ENCODE assay signal across 12 mouse cellular contexts in genomic region chr17:34971694-34972068, GRCm38 (mm10). TPM values are rescaled to one million over a fixed set of nuclear protein-coding genes. Genes with fewer than 3 reads are reported as not detected.
DNase-seq lines count a peak whose midpoint lies in the region; ATAC-seq and TF ChIP-seq lines count a peak whose summit lies in the region.
"Not testable (repeated sequence)": the region's sequence is repeated elsewhere in the genome, so short reads cannot be mapped to it uniquely, and the experiment has no call there.
"Had no signal": no experiment of that assay in that cellular context is flagged by ENCODE, and none has a peak within 500 bp of the region (broad histone marks: within the 10 kb centered on the region; RNA-seq: fewer than 3 reads in every experiment).

No protein-coding gene starts in this region.

- not testable (repeated sequence) for H3K9ac ChIP-seq in forebrain, embryonic 12.5 days; heart, embryonic 14.5 days (ENCODE audit: low read length); intestine, embryonic 14.5 days (ENCODE audit: low read length); limb, embryonic 11.5 days (ENCODE audit: low read length); midbrain, embryonic 15.5 days; stomach, embryonic 15.5 days

- not testable (repeated sequence) for DNase-seq in intestine, embryonic 14.5 days (ENCODE audit: low spot score); limb, embryonic 11.5 days (ENCODE audit: low spot score); lung, adult 2 months

- not testable (repeated sequence) for TF ChIP-seq CTCF in lung, adult 2 months (IDR thresholded peaks at IDR 0.05; ENCODE audit: insufficient read depth, low read length)

- peak; percentile 3; the same call in 1 of the 2 replicates for ATAC-seq in common myeloid progenitor, adult 5-6 weeks (replicated peaks; ENCODE audit: low read depth, poor library complexity, severe bottlenecking)
- peak; percentile 44; the same call in 1 of the 2 replicates for ATAC-seq in forebrain, embryonic 12.5 days (ENCODE audit: low FRiP score)
- ATAC-seq in heart, embryonic 14.5 days (ENCODE audit: insufficient number of reproducible peaks, insufficient read depth, low FRiP score, low read depth): peak; percentile 24
- ATAC-seq in intestine, embryonic 14.5 days (replicated peaks; ENCODE audit: low FRiP score, low TSS enrichment, low read depth): peak; percentile 61
- ATAC-seq in limb, embryonic 11.5 days (ENCODE audit: insufficient number of reproducible peaks, low FRiP score, low TSS enrichment, low read depth): peak; percentile 59
- peak; percentile 68; the same call in 1 of the 2 replicates for ATAC-seq in midbrain, embryonic 15.5 days (replicated peaks)
- 0 out of 2 replicates have a peak, but pooled peaks have one; percentile 5 for ATAC-seq in stomach, embryonic 15.5 days (ENCODE audit: insufficient read depth, low FRiP score, low read depth)

- not testable (repeated sequence) for H3K27ac ChIP-seq in forebrain, embryonic 12.5 days; heart, embryonic 14.5 days (replicated peaks in 1 of 2; ENCODE audit: control insufficient read depth in 1 of 2, insufficient read depth in 1 of 2, low read depth in 2 of 2, low read length in 2 of 2); intestine, embryonic 14.5 days (ENCODE audit: low read depth); limb, embryonic 11.5 days (replicated peaks; ENCODE audit: low read depth, low read length); midbrain, embryonic 15.5 days; stomach, embryonic 15.5 days

- H3K36me3 ChIP-seq in forebrain, embryonic 12.5 days (replicated peaks); heart, embryonic 14.5 days (ENCODE audit: control insufficient read depth, insufficient read depth, low read length); intestine, embryonic 14.5 days (ENCODE audit: control insufficient read depth, insufficient read depth, low read length); limb, embryonic 11.5 days (ENCODE audit: control insufficient read depth, insufficient read depth, low read length); midbrain, embryonic 15.5 days (replicated peaks); stomach, embryonic 15.5 days: not testable (repeated sequence)

- H3K4me2 ChIP-seq in forebrain, embryonic 12.5 days: peak overlapping the region; percentile 71
- peak overlapping the region; percentile 76 for H3K4me2 ChIP-seq in heart, embryonic 14.5 days (ENCODE audit: low read length)
- peak overlapping the region; percentile 83 for H3K4me2 ChIP-seq in intestine, embryonic 14.5 days (ENCODE audit: low read length)
- peak overlapping the region; percentile 59 for H3K4me2 ChIP-seq in limb, embryonic 11.5 days (ENCODE audit: low read depth, severe bottlenecking)
- peak overlapping the region; percentile 60 for H3K4me2 ChIP-seq in midbrain, embryonic 15.5 days
- H3K4me2 ChIP-seq in stomach, embryonic 15.5 days: peak overlapping the region; percentile 72

- TF ChIP-seq POLR2A in lung, adult 2 months (IDR thresholded peaks at IDR 0.05; ENCODE audit: borderline replicate concordance, extremely low read depth, low read depth, low read length): not testable (repeated sequence)

- not testable (repeated sequence) for H3K9me3 ChIP-seq in forebrain, embryonic 12.5 days; heart, embryonic 14.5 days (ENCODE audit: control insufficient read depth, low read length); intestine, embryonic 14.5 days (ENCODE audit: control insufficient read depth, low read length); limb, embryonic 11.5 days (ENCODE audit: control insufficient read depth, low read length); midbrain, embryonic 15.5 days; stomach, embryonic 15.5 days

- 4% methylated on average over 26 of the region's 43 CpGs for WGBS in forebrain, embryonic 12.5 days
- 5% methylated on average over 11 of the region's 43 CpGs for WGBS in heart, embryonic 14.5 days
- 2% methylated on average over 22 of the region's 43 CpGs for WGBS in intestine, embryonic 14.5 days
- WGBS in limb, embryonic 11.5 days: 6% methylated on average over 19 of the region's 43 CpGs
- 1% methylated on average over 31 of the region's 43 CpGs for WGBS in lung, adult 2 months
- WGBS in midbrain, embryonic 15.5 days: 0% methylated on average over 31 of the region's 43 CpGs
- whole genome bisulfite sequencing in stomach, embryonic 15.5 days: 4% methylated on average over 28 of the region's 43 CpGs

- not testable (repeated sequence) for H3K4me1 ChIP-seq in forebrain, embryonic 12.5 days; heart, embryonic 14.5 days (ENCODE audit: control insufficient read depth in 2 of 2, insufficient read depth in 2 of 2, low read length in 2 of 2); intestine, embryonic 14.5 days (replicated peaks; ENCODE audit: control insufficient read depth, insufficient read depth, low read length); limb, embryonic 11.5 days (ENCODE audit: control insufficient read depth, insufficient read depth, low read length); lung, adult 2 months (ENCODE audit: control insufficient read depth, insufficient read depth, low read length); midbrain, embryonic 15.5 days; stomach, embryonic 15.5 days

- peak overlapping the region; percentile 38 for H3K4me3 ChIP-seq in forebrain, embryonic 12.5 days (replicated peaks)
- peak overlapping the region; percentile 46 to 47 for H3K4me3 ChIP-seq in heart, embryonic 14.5 days (ENCODE audit: control insufficient read depth in 1 of 2, insufficient read depth in 1 of 2, low read depth in 1 of 2, low read length in 2 of 2)
- peak overlapping the region; percentile 21 for H3K4me3 ChIP-seq in intestine, embryonic 14.5 days (ENCODE audit: low read depth, low read length)
- peak overlapping the region; percentile 20; the same call in 1 of the 2 replicates for H3K4me3 ChIP-seq in limb, embryonic 11.5 days (ENCODE audit: low read depth, low read length)
- H3K4me3 ChIP-seq in lung, adult 2 months (replicated peaks; ENCODE audit: extremely low read depth, low read depth, low read length): peak overlapping the region; percentile 48
- H3K4me3 ChIP-seq in midbrain, embryonic 15.5 days: peak overlapping the region; percentile 42
- peak overlapping the region; percentile 39 for H3K4me3 ChIP-seq in stomach, embryonic 15.5 days (replicated peaks)

- H3K27me3 ChIP-seq in forebrain, embryonic 12.5 days: peaks cover 39% of the 10 kb centered on the region
- H3K27me3 ChIP-seq in heart, embryonic 14.5 days (ENCODE audit: control insufficient read depth, insufficient read depth, low read length): peaks cover 24% of the 10 kb centered on the region
- peaks cover 25% of the 10 kb centered on the region for H3K27me3 ChIP-seq in intestine, embryonic 14.5 days (replicated peaks; ENCODE audit: control insufficient read depth, insufficient read depth, low read length)
- H3K27me3 ChIP-seq in limb, embryonic 11.5 days (ENCODE audit: control insufficient read depth, insufficient read depth, low read length): peaks cover 22% of the 10 kb centered on the region
- H3K27me3 ChIP-seq in midbrain, embryonic 15.5 days (replicated peaks): peaks cover 27% of the 10 kb centered on the region
- H3K27me3 ChIP-seq in stomach, embryonic 15.5 days (replicated peaks): peaks cover 17% of the 10 kb centered on the region

RNA-seq across cellular contexts. Expression of gene Hspa1a, which starts 0.3 kb away (rescaled TPM):
- total RNA-seq in common myeloid progenitor, adult 5-6 weeks (2017): 33.5 and 47.4 TPM in 2 replicates
- polyA plus RNA-seq in forebrain, embryonic 12.5 days (2016; fragmentation: Nextera tagmentation; extraction: Ambion mirVana): 2.0 and 2.3 TPM in 2 replicates
- polyA plus RNA-seq in heart, embryonic 14.5 days (2014; fragmentation: Nextera tagmentation; extraction: Ambion mirVana): 2.3 and 2.9 TPM in 2 replicates
- 3.5 and 4.5 TPM in 2 replicates for polyA plus RNA-seq in intestine, embryonic 14.5 days (2014; fragmentation: Nextera tagmentation; extraction: Ambion mirVana)
- polyA plus RNA-seq in limb, embryonic 11.5 days (2014; fragmentation: Nextera tagmentation; extraction: Ambion mirVana): 0.75 and 4.0 TPM in 2 replicates
- 12.9 and 66.3 TPM in 2 replicates for polyA plus RNA-seq in lung, adult 2 months (2012; rRNA removed)
- 12.7 and 13.3 TPM in 2 replicates for polyA plus RNA-seq in midbrain, embryonic 15.5 days (2015; fragmentation: Nextera tagmentation; extraction: Ambion mirVana)
- 9.9 and 12.1 TPM in 2 replicates for polyA plus RNA-seq in stomach, embryonic 15.5 days (2015; fragmentation: Nextera tagmentation; extraction: Ambion mirVana)

RNA-seq across cellular contexts. Expression of gene Hspa1l, which starts 0.8 kb away (rescaled TPM):
- 0.63 TPM in 1 of 2 replicates, not detected in the other for total RNA-seq in common myeloid progenitor, adult 5-6 weeks (2017)
- 1.2 and 1.3 TPM in 2 replicates for polyA plus RNA-seq in forebrain, embryonic 12.5 days (2016; fragmentation: Nextera tagmentation; extraction: Ambion mirVana)
- polyA plus RNA-seq in heart, embryonic 14.5 days (2014; fragmentation: Nextera tagmentation; extraction: Ambion mirVana): 2.2 and 2.7 TPM in 2 replicates
- 0.53 and 1.2 TPM in 2 replicates for polyA plus RNA-seq in intestine, embryonic 14.5 days (2014; fragmentation: Nextera tagmentation; extraction: Ambion mirVana)
- polyA plus RNA-seq in limb, embryonic 11.5 days (2014; fragmentation: Nextera tagmentation; extraction: Ambion mirVana): 1.5 and 1.6 TPM in 2 replicates
- 0.81 and 1.3 TPM in 2 replicates for polyA plus RNA-seq in lung, adult 2 months (2012; rRNA removed)
- 1.2 and 1.5 TPM in 2 replicates for polyA plus RNA-seq in midbrain, embryonic 15.5 days (2015; fragmentation: Nextera tagmentation; extraction: Ambion mirVana)
- polyA plus RNA-seq in stomach, embryonic 15.5 days (2015; fragmentation: Nextera tagmentation; extraction: Ambion mirVana): 0.49 and 0.89 TPM in 2 replicates
- total RNA-seq: neutrophil, adult 5-6 weeks had no signal

RNA-seq across cellular contexts. Expression of gene Gm20481, which starts 2.0 kb away (rescaled TPM):
- not detected in 2 replicates for total RNA-seq in common myeloid progenitor, adult 5-6 weeks (2017)
- not detected in 2 replicates for polyA plus RNA-seq in forebrain, embryonic 12.5 days (2016; fragmentation: Nextera tagmentation; extraction: Ambion mirVana)
- polyA plus RNA-seq in heart, embryonic 14.5 days (2014; fragmentation: Nextera tagmentation; extraction: Ambion mirVana): 0.55 TPM in 1 of 2 replicates, not detected in the other
- not detected in 2 replicates for polyA plus RNA-seq in intestine, embryonic 14.5 days (2014; fragmentation: Nextera tagmentation; extraction: Ambion mirVana)
- polyA plus RNA-seq in limb, embryonic 11.5 days (2014; fragmentation: Nextera tagmentation; extraction: Ambion mirVana): 0.36 and 0.43 TPM in 2 replicates
- polyA plus RNA-seq in lung, adult 2 months (2012; rRNA removed): not detected in 2 replicates
- polyA plus RNA-seq in midbrain, embryonic 15.5 days (2015; fragmentation: Nextera tagmentation; extraction: Ambion mirVana): not detected in 2 replicates
- polyA plus RNA-seq in stomach, embryonic 15.5 days (2015; fragmentation: Nextera tagmentation; extraction: Ambion mirVana): not detected in 2 replicates
- total RNA-seq: adrenal gland, postnatal 14 days; gastrocnemius, adult 18-20 months; heart, postnatal 14 days; neutrophil, adult 5-6 weeks had no signal

RNA-seq across cellular contexts. Expression of gene Lsm2, which starts 10.0 kb away (rescaled TPM):
- total RNA-seq in common myeloid progenitor, adult 5-6 weeks (2017): 26.9 and 34.1 TPM in 2 replicates
- polyA plus RNA-seq in forebrain, embryonic 12.5 days (2016; fragmentation: Nextera tagmentation; extraction: Ambion mirVana): 226 and 238 TPM in 2 replicates
- polyA plus RNA-seq in heart, embryonic 14.5 days (2014; fragmentation: Nextera tagmentation; extraction: Ambion mirVana): 132 and 136 TPM in 2 replicates
- 216 and 228 TPM in 2 replicates for polyA plus RNA-seq in intestine, embryonic 14.5 days (2014; fragmentation: Nextera tagmentation; extraction: Ambion mirVana)
- polyA plus RNA-seq in limb, embryonic 11.5 days (2014; fragmentation: Nextera tagmentation; extraction: Ambion mirVana): 266 and 271 TPM in 2 replicates
- polyA plus RNA-seq in lung, adult 2 months (2012; rRNA removed): 42.3 and 51.6 TPM in 2 replicates
- polyA plus RNA-seq in midbrain, embryonic 15.5 days (2015; fragmentation: Nextera tagmentation; extraction: Ambion mirVana): 103 and 111 TPM in 2 replicates
- 175 and 182 TPM in 2 replicates for polyA plus RNA-seq in stomach, embryonic 15.5 days (2015; fragmentation: Nextera tagmentation; extraction: Ambion mirVana)

RNA-seq across cellular contexts. Expression of gene Hspa1b, which starts 12.6 kb away (rescaled TPM):
- 79.3 and 84.3 TPM in 2 replicates for total RNA-seq in common myeloid progenitor, adult 5-6 weeks (2017)
- polyA plus RNA-seq in forebrain, embryonic 12.5 days (2016; fragmentation: Nextera tagmentation; extraction: Ambion mirVana): 0.11 and 0.21 TPM in 2 replicates
- polyA plus RNA-seq in heart, embryonic 14.5 days (2014; fragmentation: Nextera tagmentation; extraction: Ambion mirVana): 0.09 and 0.19 TPM in 2 replicates
- 0.24 and 0.46 TPM in 2 replicates for polyA plus RNA-seq in intestine, embryonic 14.5 days (2014; fragmentation: Nextera tagmentation; extraction: Ambion mirVana)
- 0.43 and 0.44 TPM in 2 replicates for polyA plus RNA-seq in limb, embryonic 11.5 days (2014; fragmentation: Nextera tagmentation; extraction: Ambion mirVana)
- 20.1 and 93.1 TPM in 2 replicates for polyA plus RNA-seq in lung, adult 2 months (2012; rRNA removed)
- 0.24 and 0.31 TPM in 2 replicates for polyA plus RNA-seq in midbrain, embryonic 15.5 days (2015; fragmentation: Nextera tagmentation; extraction: Ambion mirVana)
- polyA plus RNA-seq in stomach, embryonic 15.5 days (2015; fragmentation: Nextera tagmentation; extraction: Ambion mirVana): 0.34 and 0.90 TPM in 2 replicates

Comparison
In these comparisons a context has a peak if more than half of its experiments do, and no peak if none do; other contexts are left out.
1. ATAC-seq: peak in every context shown above with its lines; median percentile 68 in midbrain, embryonic 15.5 days; 61 in intestine, embryonic 14.5 days; 59 in limb, embryonic 11.5 days; 44 in forebrain, embryonic 12.5 days; 24 in heart, embryonic 14.5 days; 5 in stomach, embryonic 15.5 days; 3 in common myeloid progenitor, adult 5-6 weeks.